Mouse (Mus musculus) hindbrain, embryonic 11.5 days (tissue): ENCODE measurements around the gene Trim23. TPM values are rescaled to one million over a fixed set of nuclear protein-coding genes. Genes with fewer than 3 reads are reported as not detected.

Experiments used
- ATAC-seq: fragments of 200-750 bp; cut with Nextera tagmentation; 2 replicates; pipeline ENCODE4 v1.8.0; 2017; ENCODE audit warnings: mild to moderate bottlenecking, moderate TSS enrichment, moderate library complexity; ENCODE audit not compliant: low FRiP score
- DNase-seq: peaks from one replicate; pipeline ENCODE4 v3.0.0-alpha.2; 2015; ENCODE audit warnings: low spot score
- H3K27ac ChIP-seq: fragments of 300-500 bp; sonication (generic); 2 replicates; pipeline ENCODE4 v1.5.1; 2014; ENCODE audit warnings: mild to moderate bottlenecking, low read depth, low read length
- H3K27me3 ChIP-seq: fragments of 300-500 bp; sonication (generic); 2 replicates; pipeline ENCODE4 v1.6.1; 2014; ENCODE audit warnings: mild to moderate bottlenecking, low read length, moderate library complexity, mixed read lengths; ENCODE audit not compliant: control insufficient read depth, insufficient read depth
- H3K36me3 ChIP-seq: fragments of 300-500 bp; sonication (generic); 2 replicates; pipeline ENCODE4 v1.6.1; 2014; ENCODE audit warnings: mild to moderate bottlenecking, low read length, moderate library complexity, mixed read lengths; ENCODE audit not compliant: control insufficient read depth, insufficient read depth
- H3K4me1 ChIP-seq: fragments of 300-500 bp; sonication (generic); replicated peaks from 2 replicates; pipeline ENCODE4 v1.6.1; 2014; ENCODE audit warnings: low read length, mixed read lengths; ENCODE audit not compliant: control insufficient read depth, insufficient read depth
- H3K4me2 ChIP-seq: fragments of 300-500 bp; sonication (generic); replicated peaks from 2 replicates; pipeline ENCODE4 v1.6.1; 2014; ENCODE audit warnings: mild to moderate bottlenecking, low read depth, low read length
- H3K4me3 ChIP-seq: fragments of 300-500 bp; sonication (generic); 2 replicates; pipeline ENCODE4 v1.5.1; 2014; ENCODE audit warnings: low read depth, low read length
- H3K9ac ChIP-seq: fragments of 300-500 bp; sonication (generic); 2 replicates; pipeline ENCODE4 v1.6.1; 2014; ENCODE audit warnings: low read depth, low read length
- H3K9me3 ChIP-seq: fragments of 300-500 bp; sonication (generic); 2 replicates; pipeline ENCODE4 v1.6.1; 2016; ENCODE audit warnings: low read length; ENCODE audit not compliant: control insufficient read depth
- WGBS: fragments of 180-500 bp; shearing (Covaris S2); extraction: QIAGEN DNeasy Blood & Tissue Kit; methylation state at CpG from one replicate; pipeline ENCODE4 v1.1.7; 2014; 5-methylcytosine and 5-hydroxymethylcytosine counted together
- polyA plus RNA-seq: library from polyadenylated mRNA; unstranded; fragments of >200 nt; fragmentation: Nextera tagmentation; extraction: Ambion mirVana; gene quantifications from 2 replicates; pipeline ENCODE4 v1.2.1, GENCODE M21; 2014

Trim23 gene
- polyA plus RNA-seq, 1 experiment from 2014 or later = 28.7 TPM

- H3K4me3 ChIP-seq = no peak overlapping the region
- H3K36me3 ChIP-seq = no peaks in the 10 kb centered on the region
- no peaks in the 10 kb centered on the region for H3K27me3 ChIP-seq
- no peak overlapping the region for H3K9ac ChIP-seq
- WGBS = 71% methylated on average over 1 of the region's 1 CpGs
- DNase-seq (peak; percentile 3), ATAC-seq (no peak)
- H3K27ac ChIP-seq = no peak overlapping the region
- no peak overlapping the region for H3K4me2 ChIP-seq
- H3K9me3 ChIP-seq = no peaks in the 10 kb centered on the region
- no peaks in the 10 kb centered on the region for H3K4me1 ChIP-seq
Observed at GRCm38 (mm10) chr13:104204313-104204712, 25.7 kb downstream of the Trim23 start.

GRCm38 (mm10) chr13:104227478-104227877 lies 48.9 kb downstream of the Trim23 start:
- H3K36me3 ChIP-seq = no peaks in the 10 kb centered on the region
- 75% methylated on average over 3 of the region's 3 CpGs for WGBS
- no peaks in the 10 kb centered on the region for H3K27me3 ChIP-seq
- peak overlapping the region; percentile 83 for H3K4me3 ChIP-seq
- peak overlapping the region; percentile 71 for H3K4me2 ChIP-seq
- DNase-seq (no peak), ATAC-seq (no peak)
- H3K9ac ChIP-seq = peak overlapping the region; percentile 83
- no peaks in the 10 kb centered on the region for H3K4me1 ChIP-seq
- no peaks in the 10 kb centered on the region for H3K9me3 ChIP-seq
- no peak overlapping the region for H3K27ac ChIP-seq

- under 1% methylated on average over 55 of the region's 55 CpGs for WGBS
- H3K27me3 ChIP-seq = no peaks in the 10 kb centered on the region
Observed at GRCm38 (mm10) chr13:104228384-104229066, 49.9 kb downstream of the Trim23 start, which contains the start of the genes Cenpk and Ppwd1. Gene Cenpk (plus strand): TSS chr13:104228611. Gene Ppwd1 (minus strand): TSS chr13:104228843.

GRCm38 (mm10) chr13:104229181-104229580 lies 50.6 kb downstream of the Trim23 start:
- Histone ChIP-seq H3K36me3 (no peaks in the 10 kb centered on the region), H3K4me1 (no peaks in the 10 kb centered on the region), H3K4me3 (peak overlapping the region; percentile 83), H3K9ac (peak overlapping the region; percentile 54; the same call in 1 of the 2 replicates), H3K9me3 (no peaks in the 10 kb centered on the region), H3K27ac (no peak overlapping the region), H3K4me2 (peak overlapping the region; percentile 50), H3K27me3 (no peaks in the 10 kb centered on the region)
- 7% methylated on average over 15 of the region's 15 CpGs for WGBS
- DNase-seq (no peak), ATAC-seq (peak; percentile 65)

More at GRCm38 (mm10) chr13:104228384-104229066, 49.9 kb downstream of the Trim23 start, which contains the start of the genes Cenpk and Ppwd1:
- peak within 1 kb of the TSS; percentile 83 for H3K4me3 ChIP-seq
- DNase-seq = peak; percentile 98
- H3K4me1 ChIP-seq = no peaks in the 10 kb centered on the region
- ATAC-seq = peak; percentile 99
- H3K36me3 ChIP-seq = no peaks in the 10 kb centered on the region
- H3K9ac ChIP-seq = peak within 1 kb of the TSS; percentile 83
- peak within 1 kb of the TSS; percentile 86; the same call in 1 of the 2 replicates for H3K27ac ChIP-seq
- H3K9me3 ChIP-seq = no peaks in the 10 kb centered on the region
- H3K4me2 ChIP-seq = peak within 1 kb of the TSS; percentile 71

Other genes starting within 250 kb of the Trim23 start
- 22.8 and 26.1 TPM in 2 replicates for gene Nln, start 69.2 kb upstream of the Trim23 start, polyA plus RNA-seq
- 27.6 and 27.9 TPM in 2 replicates for gene Sgtb, start 69.1 kb upstream of the Trim23 start, polyA plus RNA-seq
- gene Trappc13, start 328 bp upstream of the Trim23 start, polyA plus RNA-seq = 85.4 and 87.8 TPM in 2 replicates
- 61.6 and 70.2 TPM in 2 replicates for gene Cenpk, start 49.8 kb downstream of the Trim23 start, polyA plus RNA-seq
- 13.2 and 13.4 TPM in 2 replicates for gene Ppwd1, start 50.0 kb downstream of the Trim23 start, polyA plus RNA-seq
- gene Adamts6, start 109.0 kb downstream of the Trim23 start, polyA plus RNA-seq = 1.6 and 2.5 TPM in 2 replicates